Comparison of ENCODE assay signal across 8 mouse cellular contexts in genomic region chr9:92458059-92458402, GRCm38 (mm10). TPM values are rescaled to one million over a fixed set of nuclear protein-coding genes. Genes with fewer than 3 reads are reported as not detected.
A peak's percentile ranks its signal among the peaks of the same experiment; 100 is the strongest.
DNase-seq lines count a peak whose midpoint lies in the region; ATAC-seq and TF ChIP-seq lines count a peak whose summit lies in the region.

No protein-coding gene starts in this region.

- H3K4me1 ChIP-seq in embryonic facial prominence, embryonic 12.5 days: no peaks in the 10 kb centered on the region
- H3K4me1 ChIP-seq in intestine, embryonic 15.5 days (replicated peaks): no peaks in the 10 kb centered on the region
- H3K4me1 ChIP-seq in neural tube, embryonic 13.5 days (replicated peaks): peaks cover 15% of the 10 kb centered on the region

- peak overlapping the region; percentile 79 for H3K9ac ChIP-seq in embryonic facial prominence, embryonic 12.5 days
- H3K9ac ChIP-seq in intestine, embryonic 15.5 days: peak overlapping the region; percentile 77
- H3K9ac ChIP-seq in neural tube, embryonic 13.5 days: peak overlapping the region; percentile 68

- WGBS in embryonic facial prominence, embryonic 12.5 days: 5% methylated on average over 5 of the region's 5 CpGs
- 1% methylated on average over 5 of the region's 5 CpGs for WGBS in intestine, embryonic 15.5 days
- 4% methylated on average over 5 of the region's 5 CpGs for WGBS in neural tube, embryonic 13.5 days

- TF ChIP-seq CTCF in layer of hippocampus, adult 2 months (conservative IDR thresholded peaks at IDR 0.05): no peak

- ATAC-seq in embryonic facial prominence, embryonic 12.5 days (ENCODE audit: insufficient number of reproducible peaks, insufficient read depth, low FRiP score, low TSS enrichment): no peak; the same call in 1 of the 2 replicates
- ATAC-seq in intestine, embryonic 15.5 days: peak; percentile 72; the same call in 1 of the 2 replicates
- peak; percentile 79 for ATAC-seq in neural tube, embryonic 13.5 days (ENCODE audit: low read depth)

- no peaks in the 10 kb centered on the region for H3K27me3 ChIP-seq in embryonic facial prominence, embryonic 12.5 days
- H3K27me3 ChIP-seq in intestine, embryonic 15.5 days (replicated peaks): no peaks in the 10 kb centered on the region
- no peaks in the 10 kb centered on the region for H3K27me3 ChIP-seq in neural tube, embryonic 13.5 days

- no peaks in the 10 kb centered on the region for H3K9me3 ChIP-seq in embryonic facial prominence, embryonic 12.5 days
- no peaks in the 10 kb centered on the region for H3K9me3 ChIP-seq in intestine, embryonic 15.5 days
- H3K9me3 ChIP-seq in neural tube, embryonic 13.5 days: no peaks in the 10 kb centered on the region

- H3K27ac ChIP-seq in layer of hippocampus, adult 2 months: peak overlapping the region; percentile 81
- H3K27ac ChIP-seq in embryonic facial prominence, embryonic 12.5 days: no peak overlapping the region
- H3K27ac ChIP-seq in intestine, embryonic 15.5 days: peak overlapping the region; percentile 71; the same call in 1 of the 2 replicates
- H3K27ac ChIP-seq in neural tube, embryonic 13.5 days (replicated peaks): no peak overlapping the region

- peak overlapping the region; percentile 93 for H3K4me3 ChIP-seq in layer of hippocampus, adult 2 months
- peak overlapping the region; percentile 65 for H3K4me3 ChIP-seq in embryonic facial prominence, embryonic 12.5 days
- peak overlapping the region; percentile 69 for H3K4me3 ChIP-seq in intestine, embryonic 15.5 days (replicated peaks)
- H3K4me3 ChIP-seq in neural tube, embryonic 13.5 days: peak overlapping the region; percentile 48

- no peaks in the 10 kb centered on the region for H3K36me3 ChIP-seq in embryonic facial prominence, embryonic 12.5 days
- no peaks in the 10 kb centered on the region for H3K36me3 ChIP-seq in intestine, embryonic 15.5 days
- no peaks in the 10 kb centered on the region for H3K36me3 ChIP-seq in neural tube, embryonic 13.5 days

- intact Hi-C loops in left cerebral cortex, postnatal 36 days (cut with DNase I): no loop called here

- H3K4me2 ChIP-seq in embryonic facial prominence, embryonic 12.5 days (replicated peaks): peak overlapping the region; percentile 86
- H3K4me2 ChIP-seq in intestine, embryonic 15.5 days (replicated peaks): peak overlapping the region; percentile 94
- H3K4me2 ChIP-seq in neural tube, embryonic 13.5 days: peak overlapping the region; percentile 74

- no peak for DNase-seq in layer of hippocampus, adult 2 months (ENCODE audit: low spot score in 2 of 2)
- no peak for DNase-seq in layer of hippocampus, postnatal 25 days (ENCODE audit: extremely low spot score in 1 of 2, low spot score in 1 of 2)
- DNase-seq in ovary, postnatal 10 days (ENCODE audit: low spot score): no peak
- DNase-seq in layer of hippocampus, adult 8-10 months (ENCODE audit: low spot score in 2 of 2): no peak
- no peak for DNase-seq in left cerebral cortex, postnatal 36 days (ENCODE audit: low spot score in 2 of 2)

RNA-seq across cellular contexts. Expression of gene Plscr4, which starts 0.9 kb away (rescaled TPM):
- 1 to 10 TPM; 3.7 to 4.0 TPM for total RNA-seq in layer of hippocampus, adult 2 months (2021)
- 1 to 10 TPM; 2.4 TPM for total RNA-seq in layer of hippocampus, postnatal 25 days (2021)
- 3.2 and 3.9 TPM in 2 replicates for polyA plus RNA-seq in embryonic facial prominence, embryonic 12.5 days (2016; fragmentation: Nextera tagmentation; extraction: Ambion mirVana)
- polyA plus RNA-seq in intestine, embryonic 15.5 days (2015; fragmentation: Nextera tagmentation; extraction: Ambion mirVana): 5.6 and 6.5 TPM in 2 replicates
- polyA plus RNA-seq in neural tube, embryonic 13.5 days (2015; fragmentation: Nextera tagmentation; extraction: Ambion mirVana): 3.4 and 3.8 TPM in 2 replicates
- 1 to 10 TPM; 3.3 to 4.8 (median 4.2) TPM for total RNA-seq in layer of hippocampus, adult 8-10 months (2022)
- 1 to 10 TPM; 1.3 to 1.8 TPM for total RNA-seq in left cerebral cortex, postnatal 36 days (2021)

Comparison
In these comparisons a context has a peak if more than half of its experiments do, and no peak if none do; other contexts are left out.
1. H3K27ac ChIP-seq: peak in layer of hippocampus, adult 2 months (single experiment) and intestine, embryonic 15.5 days (single experiment); none in embryonic facial prominence, embryonic 12.5 days (single experiment) and neural tube, embryonic 13.5 days (single experiment).
2. Peak in every context shown above with its lines, with median percentiles within 50 percentile points of each other: H3K4me3 ChIP-seq, H3K4me2 ChIP-seq and H3K9ac ChIP-seq.